Mouse (Mus musculus) ES-E14 (cell line): ENCODE results near the gene Camsap1.

ENCODE experiments used
- CHD2 ChIP-seq: IDR thresholded peaks from 2 replicates; pipeline ENCODE4 v1.6.1; 2014; ENCODE audit warnings: mild to moderate bottlenecking, low read depth, low read length, inconsistent platforms
- ZNF384 ChIP-seq: IDR thresholded peaks from 2 replicates; pipeline ENCODE4 v1.6.1; 2012; ENCODE audit warnings: low read depth, low read length, inconsistent platforms

GRCm38 (mm10) chr2:25918408-25918807 is 64.7 kb downstream of the Camsap1 start:
- TF ChIP-seq CHD2: no peak
- TF ChIP-seq ZNF384: no peak
